Comparison of ENCODE assay signal across 23 mouse cellular contexts in the genomic region with DNA sequence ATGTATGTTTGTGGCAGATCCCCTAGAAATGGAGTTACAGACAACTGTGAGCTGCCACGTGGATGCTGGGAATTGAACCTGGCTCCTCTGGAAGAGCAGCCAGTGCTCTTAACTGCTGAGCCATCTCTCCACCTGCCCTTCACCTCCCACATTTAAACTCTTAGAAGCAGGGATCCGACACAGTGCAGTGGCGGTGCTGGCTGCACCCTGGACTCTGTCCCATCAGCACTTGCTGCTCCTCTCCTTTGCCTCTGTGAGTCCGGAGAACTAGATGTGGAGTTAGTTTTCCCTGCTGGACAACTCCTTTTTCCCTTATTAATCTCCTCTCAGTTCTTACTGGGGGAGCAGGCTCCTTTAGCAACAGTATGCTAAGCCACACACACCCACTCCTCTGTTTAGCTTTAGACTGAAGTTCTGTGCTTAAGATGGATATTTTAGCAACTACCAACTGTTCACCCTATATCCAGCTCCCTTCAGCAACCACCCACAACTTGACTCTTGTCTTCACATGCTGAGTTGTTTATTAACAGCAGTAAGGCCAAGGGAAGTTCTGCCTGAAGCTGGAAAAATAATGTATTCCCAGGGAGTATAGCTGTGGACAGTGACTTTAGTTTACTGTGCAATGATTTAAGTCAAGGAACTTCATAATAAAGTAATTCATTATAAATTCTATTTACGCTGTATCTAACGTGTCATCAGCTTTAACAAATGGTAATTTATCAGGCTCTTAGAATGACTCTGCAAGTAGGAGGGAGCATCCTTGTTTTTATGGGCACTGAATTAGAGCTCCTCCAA. TPM values are rescaled to one million over a fixed set of nuclear protein-coding genes. Genes with fewer than 3 reads are reported as not detected.
DNase-seq lines count a peak whose midpoint lies in the region; ATAC-seq and TF ChIP-seq lines count a peak whose summit lies in the region.
"Had no signal": no experiment of that assay in that cellular context is flagged by ENCODE, and none has a peak within 500 bp of the region (broad histone marks: within the 10 kb centered on the region; RNA-seq: fewer than 3 reads in every experiment).

No protein-coding gene starts in this region.

- H3K4me1 ChIP-seq in forebrain, embryonic 16.5 days (replicated peaks; ENCODE audit: control insufficient read depth, insufficient read depth, low read length) = peaks cover 7% of the 10 kb centered on the region
- H3K4me1 ChIP-seq: embryonic facial prominence, embryonic 10.5 days; midbrain, embryonic 10.5 days had no signal

- DNase-seq in left cerebral cortex, adult 2 months (ENCODE audit: extremely low spot score in 1 of 2, low spot score in 2 of 2) = no peak
- no peak for DNase-seq in left cerebral cortex, postnatal 10 days (ENCODE audit: extremely low spot score in 1 of 2, low spot score in 2 of 2)
- peak; percentile 80 for DNase-seq in brain, adult 2 months (ENCODE audit: low read depth, low spot score)
- DNase-seq in kidney, adult 8-10 months = peak; percentile 49 to 50
- peak; percentile 55 to 63 for DNase-seq in kidney, postnatal 36 days
- no peak for DNase-seq in spleen, postnatal 36 days (ENCODE audit: low spot score in 2 of 2)
- DNase-seq in right cerebral cortex, postnatal 4 days = no peak
- DNase-seq: adrenal gland, postnatal 36 days; forebrain, postnatal 0 days; gastrocnemius, postnatal 10 days; heart, postnatal 36 days; lung, postnatal 36 days; right cerebral cortex, postnatal 25 days; thymus, adult 2 months had no signal

- ATAC-seq in forebrain, embryonic 16.5 days = no peak
- ATAC-seq: activated CD4-positive, CD25-positive, alpha-beta regulatory T cell, adult 4 months; forebrain, postnatal 0 days had no signal

- H3K27me3 ChIP-seq in forebrain, embryonic 16.5 days (replicated peaks; ENCODE audit: control insufficient read depth, insufficient read depth, low read length) = no peaks in the 10 kb centered on the region

- intact Hi-C loops in left cerebral cortex, adult 2 months (cut with DNase I) = no loop called here
- intact Hi-C loops in left cerebral cortex, postnatal 10 days (cut with DNase I) = no loop called here

- H3K9ac ChIP-seq in forebrain, embryonic 16.5 days (replicated peaks; ENCODE audit: low read depth, low read length) = no peak overlapping the region
- H3K9ac ChIP-seq: forebrain, postnatal 0 days had no signal

- no peak for TF ChIP-seq CTCF in left cerebral cortex, adult 2 months (IDR thresholded peaks at IDR 0.05)

- no peak overlapping the region for H3K4me3 ChIP-seq in left cerebral cortex, adult 2 months
- H3K4me3 ChIP-seq in forebrain, embryonic 16.5 days (replicated peaks; ENCODE audit: low read length) = no peak overlapping the region
- H3K4me3 ChIP-seq: embryonic facial prominence, embryonic 10.5 days; erythroblast, embryonic 14.5 days; midbrain, embryonic 10.5 days had no signal

- no peaks in the 10 kb centered on the region for H3K9me3 ChIP-seq in forebrain, embryonic 16.5 days (ENCODE audit: control insufficient read depth, low read length)
- H3K9me3 ChIP-seq: embryonic facial prominence, embryonic 10.5 days; midbrain, embryonic 10.5 days had no signal

- no peaks in the 10 kb centered on the region for H3K36me3 ChIP-seq in forebrain, embryonic 16.5 days (ENCODE audit: control insufficient read depth, insufficient read depth)
- H3K36me3 ChIP-seq: G1E had no signal

- H3K27ac ChIP-seq in left cerebral cortex, adult 2 months = peak overlapping the region; percentile 78
- no peak overlapping the region for H3K27ac ChIP-seq in forebrain, embryonic 16.5 days (ENCODE audit: low read length)
- H3K27ac ChIP-seq: embryonic facial prominence, embryonic 10.5 days; midbrain, embryonic 10.5 days had no signal

- WGBS in forebrain, embryonic 16.5 days = 75% methylated on average over 6 of the region's 6 CpGs

- no peak overlapping the region for H3K4me2 ChIP-seq in forebrain, embryonic 16.5 days (ENCODE audit: low read length)

RNA-seq across cellular contexts. Expression of gene Zfp697, which starts 36.9 kb away (rescaled TPM):
- total RNA-seq in left cerebral cortex, adult 2 months (2021) = 10 to 100 TPM; 33.2 to 35.0 TPM
- total RNA-seq in left cerebral cortex, postnatal 10 days (2021) = 10 to 100 TPM; 39.2 to 42.4 TPM
- polyA plus RNA-seq in forebrain, embryonic 16.5 days (2015; fragmentation: Nextera tagmentation; extraction: Ambion mirVana) = 14.7 and 18.1 TPM in 2 replicates
- polyA plus RNA-seq: erythroblast, embryonic 14.5 days; G1E had no signal

RNA-seq across cellular contexts. Expression of gene Gm4450, which starts 37.7 kb away (rescaled TPM):
- not detected for total RNA-seq in left cerebral cortex, adult 2 months (2021)
- not detected for total RNA-seq in left cerebral cortex, postnatal 10 days (2021)
- not detected in 2 replicates for polyA plus RNA-seq in forebrain, embryonic 16.5 days (2015; fragmentation: Nextera tagmentation; extraction: Ambion mirVana)
- total RNA-seq: adrenal gland, postnatal 36 days; forebrain, postnatal 0 days; G1E; gastrocnemius, postnatal 10 days; heart, postnatal 36 days; layer of hippocampus, postnatal 14 days; left cerebral cortex, postnatal 36 days; liver, adult 2 months had no signal
- polyA plus RNA-seq: activated CD4-positive, CD25-positive, alpha-beta regulatory T cell, adult 4 months; embryonic facial prominence, embryonic 10.5 days; erythroblast, embryonic 14.5 days; forebrain, postnatal 0 days; G1E; liver, adult 2 months; midbrain, embryonic 10.5 days; thymus, adult 2 months had no signal

Comparison
In these comparisons a context has a peak if more than half of its experiments do, and no peak if none do; other contexts are left out.
1. DNase-seq: peak in brain, adult 2 months (single experiment), kidney, adult 8-10 months (2 of 2) and kidney, postnatal 36 days (2 of 2); none in left cerebral cortex, adult 2 months (0 of 2), left cerebral cortex, postnatal 10 days (0 of 2), spleen, postnatal 36 days (0 of 2) and right cerebral cortex, postnatal 4 days (single experiment).